Mouse (Mus musculus) neural tube, embryonic 12.5 days (tissue): ENCODE measurements at regions not wholly inside any gene's neighbourhood (a gene's known extent, or its start where the extent isn't known, plus 50 kb on each side); places are given as distances from the start of the nearest gene placed in this dataset.

Source experiments
- ATAC-seq: fragments of 200-750 bp; cut with Nextera tagmentation; 2 replicates; pipeline ENCODE4 v1.8.0; 2017; ENCODE audit warnings: low read depth, mild to moderate bottlenecking, moderate TSS enrichment, moderate library complexity; ENCODE audit not compliant: low FRiP score
- H3K27ac ChIP-seq: fragments of 300-500 bp; sonication (generic); 2 replicates; pipeline ENCODE4 v1.5.1; 2016
- H3K27me3 ChIP-seq: fragments of 300-500 bp; sonication (generic); replicated peaks from 2 replicates; pipeline ENCODE4 v1.6.1; 2016; ENCODE audit warnings: mild to moderate bottlenecking
- H3K36me3 ChIP-seq: fragments of 300-500 bp; sonication (generic); 2 replicates; pipeline ENCODE4 v1.6.1; 2016; ENCODE audit warnings: mild to moderate bottlenecking
- H3K4me1 ChIP-seq: fragments of 300-500 bp; sonication (generic); 2 replicates; pipeline ENCODE4 v1.6.1; 2016
- H3K4me2 ChIP-seq: fragments of 300-500 bp; sonication (generic); replicated peaks from 2 replicates; pipeline ENCODE4 v1.6.1; 2016; ENCODE audit warnings: mild to moderate bottlenecking
- H3K4me3 ChIP-seq: fragments of 300-500 bp; sonication (generic); 2 replicates; pipeline ENCODE4 v1.5.1; 2016
- H3K9ac ChIP-seq: fragments of 300-500 bp; sonication (generic); 2 replicates; pipeline ENCODE4 v1.6.1; 2016; ENCODE audit warnings: mild to moderate bottlenecking
- H3K9me3 ChIP-seq: fragments of 300-500 bp; sonication (generic); 2 replicates; pipeline ENCODE4 v1.6.1; 2016; ENCODE audit warnings: mild to moderate bottlenecking
- WGBS: fragments of 180-500 bp; shearing (Covaris S2); methylation state at CpG from one replicate; pipeline ENCODE4 v1.1.7; 2016; 5-methylcytosine and 5-hydroxymethylcytosine counted together

- Histone ChIP-seq H3K4me1 (no peaks in the 10 kb centered on the region), H3K27ac (no peak overlapping the region), H3K4me2 (no peak overlapping the region), H3K36me3 (no peaks in the 10 kb centered on the region), H3K4me3 (no peak overlapping the region), H3K9ac (no peak overlapping the region), H3K9me3 (no peaks in the 10 kb centered on the region), H3K27me3 (no peaks in the 10 kb centered on the region)
- no peak for ATAC-seq
- 71% methylated on average over 2 of the region's 2 CpGs for WGBS
Measured at GRCm38 (mm10) chr8:6388651-6389050, 1283.5 kb upstream of the Slc10a2 start.

GRCm38 (mm10) chr8:6374712-6375111 lies 1269.6 kb upstream of the Slc10a2 start:
- no peaks in the 10 kb centered on the region for H3K9me3 ChIP-seq
- H3K4me3 ChIP-seq = no peak overlapping the region
- no peaks in the 10 kb centered on the region for H3K27me3 ChIP-seq
- no peak overlapping the region for H3K27ac ChIP-seq
- no peak for ATAC-seq
- no peaks in the 10 kb centered on the region for H3K4me1 ChIP-seq
- H3K4me2 ChIP-seq = no peak overlapping the region
- WGBS = 60% methylated on average over 3 of the region's 3 CpGs
- H3K36me3 ChIP-seq = no peaks in the 10 kb centered on the region
- no peak overlapping the region for H3K9ac ChIP-seq

- no peaks in the 10 kb centered on the region for H3K36me3 ChIP-seq
- no peaks in the 10 kb centered on the region for H3K27me3 ChIP-seq
- 78% methylated on average over 6 of the region's 6 CpGs for WGBS
- no peak for ATAC-seq
- H3K4me2 ChIP-seq = no peak overlapping the region
- no peak overlapping the region for H3K9ac ChIP-seq
- no peaks in the 10 kb centered on the region for H3K9me3 ChIP-seq
- no peak overlapping the region for H3K4me3 ChIP-seq
- H3K4me1 ChIP-seq = no peaks in the 10 kb centered on the region
- H3K27ac ChIP-seq = no peak overlapping the region
Measured at GRCm38 (mm10) chr8:6361403-6361942, 1256.3 kb upstream of the Slc10a2 start.

- Histone ChIP-seq H3K4me3 (no peak overlapping the region), H3K4me1 (no peaks in the 10 kb centered on the region), H3K9ac (no peak overlapping the region), H3K9me3 (no peaks in the 10 kb centered on the region), H3K36me3 (no peaks in the 10 kb centered on the region), H3K4me2 (no peak overlapping the region), H3K27me3 (no peaks in the 10 kb centered on the region), H3K27ac (no peak overlapping the region)
- WGBS = 54% methylated on average over 2 of the region's 2 CpGs
- ATAC-seq = no peak
Measured at GRCm38 (mm10) chr8:6357866-6358265, 1252.7 kb upstream of the Slc10a2 start.

- Histone ChIP-seq H3K4me2 (no peak overlapping the region), H3K9ac (no peak overlapping the region), H3K4me3 (no peak overlapping the region), H3K27me3 (no peaks in the 10 kb centered on the region), H3K27ac (no peak overlapping the region), H3K36me3 (no peaks in the 10 kb centered on the region), H3K9me3 (no peaks in the 10 kb centered on the region), H3K4me1 (no peaks in the 10 kb centered on the region)
- 69% methylated on average over 1 of the region's 1 CpGs for WGBS
- 0 out of 2 replicates have a peak, but pooled peaks have one; percentile 25 for ATAC-seq
Measured at GRCm38 (mm10) chr8:6350460-6350859, 1245.3 kb upstream of the Slc10a2 start.

- H3K9me3 ChIP-seq = no peaks in the 10 kb centered on the region
- no peaks in the 10 kb centered on the region for H3K36me3 ChIP-seq
- no peak overlapping the region for H3K4me2 ChIP-seq
- no peak overlapping the region for H3K27ac ChIP-seq
- no peak overlapping the region for H3K9ac ChIP-seq
- ATAC-seq = no peak
- no peaks in the 10 kb centered on the region for H3K4me1 ChIP-seq
- H3K4me3 ChIP-seq = no peak overlapping the region
- 79% methylated on average over 1 of the region's 1 CpGs for WGBS
- no peaks in the 10 kb centered on the region for H3K27me3 ChIP-seq
Measured at GRCm38 (mm10) chr8:6350052-6350451, 1244.9 kb upstream of the Slc10a2 start.

- no peak overlapping the region for H3K9ac ChIP-seq
- 61% methylated on average over 1 of the region's 1 CpGs for WGBS
- ATAC-seq = no peak
Measured at GRCm38 (mm10) chr8:6345704-6346103, 1240.6 kb upstream of the Slc10a2 start.

GRCm38 (mm10) chr8:6340158-6340855 lies 1235.2 kb upstream of the Slc10a2 start:
- Histone ChIP-seq H3K27me3 (no peaks in the 10 kb centered on the region), H3K4me3 (no peak overlapping the region), H3K4me1 (no peaks in the 10 kb centered on the region), H3K27ac (no peak overlapping the region), H3K9ac (no peak overlapping the region), H3K9me3 (no peaks in the 10 kb centered on the region), H3K4me2 (no peak overlapping the region), H3K36me3 (no peaks in the 10 kb centered on the region)
- ATAC-seq = no peak
- 41% methylated on average over 3 of the region's 3 CpGs for WGBS

More at GRCm38 (mm10) chr8:6345704-6346103, 1240.6 kb upstream of the Slc10a2 start:
- no peaks in the 10 kb centered on the region for H3K27me3 ChIP-seq
- no peaks in the 10 kb centered on the region for H3K36me3 ChIP-seq
- H3K9me3 ChIP-seq = no peaks in the 10 kb centered on the region
- H3K27ac ChIP-seq = no peak overlapping the region
- no peaks in the 10 kb centered on the region for H3K4me1 ChIP-seq
- no peak overlapping the region for H3K4me2 ChIP-seq
- H3K4me3 ChIP-seq = no peak overlapping the region

GRCm38 (mm10) chr8:6334254-6334993 lies 1229.3 kb upstream of the Slc10a2 start:
- Histone ChIP-seq H3K27me3 (no peaks in the 10 kb centered on the region), H3K27ac (no peak overlapping the region), H3K36me3 (no peaks in the 10 kb centered on the region), H3K9ac (no peak overlapping the region), H3K4me3 (no peak overlapping the region), H3K4me1 (no peaks in the 10 kb centered on the region), H3K9me3 (no peaks in the 10 kb centered on the region), H3K4me2 (no peak overlapping the region)
- WGBS = 74% methylated on average over 3 of the region's 3 CpGs
- no peak for ATAC-seq

- H3K9ac ChIP-seq = no peak overlapping the region
Measured at GRCm38 (mm10) chr8:6321346-6321745, 1216.2 kb upstream of the Slc10a2 start.

GRCm38 (mm10) chr8:6315162-6315845 lies 1210.2 kb upstream of the Slc10a2 start:
- no peak for ATAC-seq
- no peaks in the 10 kb centered on the region for H3K9me3 ChIP-seq
- H3K4me2 ChIP-seq = no peak overlapping the region
- H3K27me3 ChIP-seq = no peaks in the 10 kb centered on the region
- 81% methylated on average over 4 of the region's 4 CpGs for WGBS
- no peaks in the 10 kb centered on the region for H3K36me3 ChIP-seq
- H3K27ac ChIP-seq = no peak overlapping the region
- no peaks in the 10 kb centered on the region for H3K4me1 ChIP-seq
- no peak overlapping the region for H3K4me3 ChIP-seq
- H3K9ac ChIP-seq = no peak overlapping the region

More at GRCm38 (mm10) chr8:6321346-6321745, 1216.2 kb upstream of the Slc10a2 start:
- Histone ChIP-seq H3K27ac (no peak overlapping the region), H3K4me1 (no peaks in the 10 kb centered on the region), H3K4me3 (no peak overlapping the region), H3K27me3 (no peaks in the 10 kb centered on the region), H3K36me3 (no peaks in the 10 kb centered on the region), H3K4me2 (no peak overlapping the region), H3K9me3 (no peaks in the 10 kb centered on the region)
- WGBS = 52% methylated on average over 1 of the region's 1 CpGs
- ATAC-seq = no peak

GRCm38 (mm10) chr8:6288889-6289288 lies 1183.7 kb upstream of the Slc10a2 start:
- H3K27ac ChIP-seq = no peak overlapping the region
- H3K9me3 ChIP-seq = no peaks in the 10 kb centered on the region
- H3K36me3 ChIP-seq = no peaks in the 10 kb centered on the region
- no peaks in the 10 kb centered on the region for H3K27me3 ChIP-seq
- no peak overlapping the region for H3K9ac ChIP-seq
- H3K4me2 ChIP-seq = no peak overlapping the region
- no peak overlapping the region for H3K4me3 ChIP-seq
- peak; percentile 75 for ATAC-seq
- WGBS = 33% methylated on average over 3 of the region's 3 CpGs
- H3K4me1 ChIP-seq = no peaks in the 10 kb centered on the region
